Mouse (Mus musculus) kidney, postnatal 14 days (tissue): ENCODE measurements at regions not wholly inside any gene's neighbourhood (a gene's known extent, or its start where the extent isn't known, plus 50 kb on each side); places are given as distances from the start of the nearest gene placed in this dataset.

ENCODE experiments used
- DNase-seq: peaks from one replicate; pipeline ENCODE4 v3.0.0; 2022; ENCODE audit warnings: mixed read lengths

- no peak for DNase-seq
Measured at GRCm38 (mm10) chr14:64511300-64511699, 407.2 kb downstream of the Prss52 start.

GRCm38 (mm10) chr14:64512726-64513125 lies 408.6 kb downstream of the Prss52 start:
- no peak for DNase-seq

GRCm38 (mm10) chr14:64517584-64518195 lies 413.6 kb downstream of the Prss52 start:
- no peak for DNase-seq

GRCm38 (mm10) chr14:64524641-64525040 lies 420.6 kb downstream of the Prss52 start:
- DNase-seq, result no peak

GRCm38 (mm10) chr14:64525302-64526078 lies 421.4 kb downstream of the Prss52 start:
- DNase-seq, result no peak

- no peak for DNase-seq
Measured at GRCm38 (mm10) chr14:64530541-64530940, 426.5 kb downstream of the Prss52 start.

GRCm38 (mm10) chr14:64531221-64531949 lies 427.3 kb downstream of the Prss52 start:
- no peak for DNase-seq

GRCm38 (mm10) chr14:64532351-64532750 lies 428.3 kb downstream of the Prss52 start:
- DNase-seq, result no peak

GRCm38 (mm10) chr14:64533591-64534151 lies 429.6 kb downstream of the Prss52 start:
- DNase-seq, result no peak

GRCm38 (mm10) chr14:64534194-64534593 lies 430.1 kb downstream of the Prss52 start:
- DNase-seq, result no peak

GRCm38 (mm10) chr14:64539436-64539835 lies 435.4 kb downstream of the Prss52 start:
- DNase-seq, result no peak

- no peak for DNase-seq
Measured at GRCm38 (mm10) chr14:64545056-64545455, 441.0 kb downstream of the Prss52 start.

GRCm38 (mm10) chr14:64546787-64547186 lies 442.7 kb downstream of the Prss52 start:
- DNase-seq, result peak; percentile 77

GRCm38 (mm10) chr14:64552951-64553350 lies 448.9 kb downstream of the Prss52 start:
- DNase-seq, result no peak

GRCm38 (mm10) chr14:64556042-64556441 lies 452.0 kb downstream of the Prss52 start:
- DNase-seq, result no peak

- no peak for DNase-seq
Measured at GRCm38 (mm10) chr14:64557453-64557852, 453.4 kb downstream of the Prss52 start.

- DNase-seq, result peak; percentile 56
Measured at GRCm38 (mm10) chr14:64568689-64569088, 464.6 kb downstream of the Prss52 start.

GRCm38 (mm10) chr14:64570951-64571350 lies 466.9 kb downstream of the Prss52 start:
- DNase-seq, result no peak

GRCm38 (mm10) chr14:64572756-64573155 lies 468.7 kb downstream of the Prss52 start:
- DNase-seq, result no peak

- no peak for DNase-seq
Measured at GRCm38 (mm10) chr14:64573773-64574172, 469.7 kb downstream of the Prss52 start.

- DNase-seq, result no peak
Measured at GRCm38 (mm10) chr14:64574277-64574676, 470.2 kb downstream of the Prss52 start.

- no peak for DNase-seq
Measured at GRCm38 (mm10) chr14:64574773-64575172, 470.7 kb downstream of the Prss52 start.

- no peak for DNase-seq
Measured at GRCm38 (mm10) chr14:64575954-64576353, 471.9 kb downstream of the Prss52 start.
